Mouse (Mus musculus): ENCODE measurements at regions not wholly inside any gene's neighbourhood (a gene's known extent, or its start where the extent isn't known, plus 50 kb on each side); places are given as distances from the start of the nearest gene placed in this dataset.

DNA sequence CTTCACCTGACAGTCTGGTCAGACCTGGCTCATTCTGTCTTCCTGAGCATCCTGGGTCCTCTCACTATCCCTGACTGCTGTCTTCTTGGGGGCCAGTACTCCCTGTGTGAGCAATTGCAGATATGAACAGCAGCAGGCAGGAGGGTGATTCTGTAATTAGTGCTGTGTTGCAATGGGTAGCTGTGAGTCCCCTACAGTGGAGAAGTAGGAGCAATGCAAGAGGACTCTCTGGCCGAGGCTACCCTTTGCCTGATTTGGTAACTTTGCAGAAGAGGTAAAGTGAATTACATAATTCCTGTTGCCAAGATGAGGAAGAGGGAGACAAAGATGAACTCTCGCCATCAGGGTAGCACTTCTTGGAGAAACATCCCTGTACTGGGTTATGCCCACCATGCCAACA is 50.1 kb upstream of the Cxcr4 start:
- no peak for DNase-seq (ENCODE audit: low spot score)
- Histone ChIP-seq H3K4me3 (ENCODE audit: low read depth, low read length) (no peak overlapping the region), H3K27ac (ENCODE audit: low read depth) (no peak overlapping the region), H3K9me3 (replicated peaks; ENCODE audit: control insufficient read depth, low read length) (no peaks in the 10 kb centered on the region), H3K36me3 (replicated peaks; ENCODE audit: control insufficient read depth, insufficient read depth, low read length) (no peaks in the 10 kb centered on the region), H3K4me1 (ENCODE audit: control insufficient read depth, insufficient read depth) (no peaks in the 10 kb centered on the region), H3K4me2 (ENCODE audit: low read depth, low read length) (no peak overlapping the region), H3K27me3 (ENCODE audit: control insufficient read depth, insufficient read depth, low read length) (no peaks in the 10 kb centered on the region), H3K9ac (replicated peaks; ENCODE audit: low read depth, low read length) (no peak overlapping the region)
- TF ChIP-seq EP300 (IDR thresholded peaks at IDR 0.05; ENCODE audit: low read depth) (no peak), CTCF (IDR thresholded peaks at IDR 0.05; ENCODE audit: low read depth) (no peak)
- WGBS: 86% methylated on average over 2 of the region's 2 CpGs
- ATAC-seq (ENCODE audit: insufficient read depth, low read depth): no peak

Measured in heart, postnatal 0 days (tissue).